ENCODE assay signal across 11 mouse cellular contexts in genomic region chr11:24099886-24100293, GRCm38 (mm10). TPM values are rescaled to one million over a fixed set of nuclear protein-coding genes. Genes with fewer than 3 reads are reported as not detected.
A peak's percentile ranks its signal among the peaks of the same experiment; 100 is the strongest.
DNase-seq lines count a peak whose midpoint lies in the region; ATAC-seq lines count a peak whose summit lies in the region.
"Had no signal": no experiment of that assay in that cellular context is flagged by ENCODE, and none has a peak within 500 bp of the region (broad histone marks: within the 10 kb centered on the region; RNA-seq: fewer than 3 reads in every experiment).

No protein-coding gene starts in this region.

- ATAC-seq in heart, embryonic 11.5 days (replicated peaks; ENCODE audit: insufficient number of reproducible peaks, low FRiP score, low TSS enrichment), result no peak; the same call in 1 of the 2 replicates
- peak; percentile 40; the same call in 1 of the 2 replicates for ATAC-seq in hindbrain, embryonic 15.5 days (ENCODE audit: low FRiP score, low read depth)
- ATAC-seq in liver, embryonic 16.5 days (ENCODE audit: low read depth), result peak; percentile 55
- ATAC-seq in activated CD4-positive, CD25-positive, alpha-beta regulatory T cell, adult 4 months, result no peak
- no peak for ATAC-seq in granulocyte monocyte progenitor cell, adult 5-6 weeks (replicated peaks; ENCODE audit: poor library complexity, severe bottlenecking)

- peak overlapping the region; percentile 50 for H3K27ac ChIP-seq in heart, embryonic 11.5 days (ENCODE audit: low read depth, low read length)
- 0 out of 2 replicates have a peak overlapping the region, but pooled peaks have one; percentile 5 for H3K27ac ChIP-seq in hindbrain, embryonic 15.5 days (replicated peaks)
- H3K27ac ChIP-seq in liver, embryonic 16.5 days (ENCODE audit: low read length), result peak overlapping the region; percentile 62

- H3K4me1 ChIP-seq in heart, embryonic 11.5 days (ENCODE audit: control insufficient read depth, insufficient read depth, low read length), result peaks cover 45% of the 10 kb centered on the region
- peaks cover 81% of the 10 kb centered on the region for H3K4me1 ChIP-seq in hindbrain, embryonic 15.5 days (replicated peaks)
- peaks cover 46% of the 10 kb centered on the region for H3K4me1 ChIP-seq in liver, embryonic 16.5 days (ENCODE audit: control insufficient read depth, low read depth, low read length)

- no peaks in the 10 kb centered on the region for H3K27me3 ChIP-seq in heart, embryonic 11.5 days (ENCODE audit: control insufficient read depth, insufficient read depth, low read length)
- no peaks in the 10 kb centered on the region for H3K27me3 ChIP-seq in hindbrain, embryonic 15.5 days
- no peaks in the 10 kb centered on the region for H3K27me3 ChIP-seq in liver, embryonic 16.5 days (ENCODE audit: control insufficient read depth, insufficient read depth, low read depth, low read length)
- H3K27me3 ChIP-seq: CH12.LX had no signal

- no peaks in the 10 kb centered on the region for H3K9me3 ChIP-seq in heart, embryonic 11.5 days (replicated peaks; ENCODE audit: control insufficient read depth, low read length)
- no peaks in the 10 kb centered on the region for H3K9me3 ChIP-seq in hindbrain, embryonic 15.5 days
- no peaks in the 10 kb centered on the region for H3K9me3 ChIP-seq in liver, embryonic 16.5 days (replicated peaks; ENCODE audit: control insufficient read depth, low read length)

- 34% methylated on average over 7 of the region's 7 CpGs for WGBS in heart, embryonic 11.5 days (ENCODE audit: insufficient replicate concordance)
- WGBS in hindbrain, embryonic 15.5 days, result 12% methylated on average over 7 of the region's 7 CpGs
- 18% methylated on average over 7 of the region's 7 CpGs for WGBS in liver, embryonic 16.5 days (ENCODE audit: insufficient replicate concordance)

- no peak for DNase-seq in heart, adult 9 months (ENCODE audit: low spot score in 2 of 2)
- DNase-seq in c-Kit-positive CD71-positive TER-119-positive erythroid progenitor cells, embryonic 14.5 days (ENCODE audit: low spot score), result peak; percentile 62
- no peak for DNase-seq in right cerebral cortex, postnatal 14 days

- no peaks in the 10 kb centered on the region for H3K36me3 ChIP-seq in heart, embryonic 11.5 days (ENCODE audit: control insufficient read depth, insufficient read depth, low read length)
- no peaks in the 10 kb centered on the region for H3K36me3 ChIP-seq in hindbrain, embryonic 15.5 days
- H3K36me3 ChIP-seq in liver, embryonic 16.5 days (ENCODE audit: control insufficient read depth, insufficient read depth), result no peaks in the 10 kb centered on the region

- H3K4me3 ChIP-seq in heart, embryonic 11.5 days (ENCODE audit: low read depth, low read length), result no peak overlapping the region
- H3K4me3 ChIP-seq in hindbrain, embryonic 15.5 days, result no peak overlapping the region
- peak overlapping the region; percentile 4; the same call in 1 of the 2 replicates for H3K4me3 ChIP-seq in liver, embryonic 16.5 days (ENCODE audit: low read depth, low read length)
- H3K4me3 ChIP-seq: myocyte had no signal

- H3K9ac ChIP-seq in heart, embryonic 11.5 days (ENCODE audit: low read depth, low read length), result no peak overlapping the region
- H3K9ac ChIP-seq in hindbrain, embryonic 15.5 days, result peak overlapping the region; percentile 28; the same call in 1 of the 2 replicates
- no peak overlapping the region for H3K9ac ChIP-seq in liver, embryonic 16.5 days (ENCODE audit: low read depth, low read length)

- no peak overlapping the region for H3K4me2 ChIP-seq in heart, embryonic 11.5 days
- H3K4me2 ChIP-seq in hindbrain, embryonic 15.5 days, result peak overlapping the region; percentile 41
- H3K4me2 ChIP-seq in liver, embryonic 16.5 days (ENCODE audit: low read depth, low read length), result peak overlapping the region; percentile 36

RNA-seq across cellular contexts. Expression of gene Bcl11a, which starts 22.0 kb away (rescaled TPM):
- 19.1 and 21.7 TPM in 2 replicates for polyA plus RNA-seq in heart, embryonic 11.5 days (2014; fragmentation: Nextera tagmentation; extraction: Ambion mirVana)
- polyA plus RNA-seq in hindbrain, embryonic 15.5 days (2015; fragmentation: Nextera tagmentation; extraction: Ambion mirVana), result 93.1 and 116 TPM in 2 replicates
- polyA plus RNA-seq in liver, embryonic 16.5 days (2015; fragmentation: Nextera tagmentation; extraction: Ambion mirVana), result 17.7 and 20.9 TPM in 2 replicates
- polyA plus RNA-seq in activated CD4-positive, CD25-positive, alpha-beta regulatory T cell, adult 4 months (2017; shearing (Covaris generic)), result under 1 TPM; 0.37 to 0.96 TPM
- total RNA-seq in granulocyte monocyte progenitor cell, adult 5-6 weeks (2014; fragmentation: Nextera tagmentation), result 33.7 and 44.4 TPM in 2 replicates
- 10.0 and 16.0 TPM in 2 replicates for total RNA-seq in granulocyte monocyte progenitor cell, adult 5-6 weeks (2017)
- polyA plus RNA-seq: myocyte had no signal

RNA-seq across cellular contexts. Expression of gene A830031A19Rik, which starts 25.0 kb away (rescaled TPM):
- polyA plus RNA-seq in heart, embryonic 11.5 days (2014; fragmentation: Nextera tagmentation; extraction: Ambion mirVana), result not detected in 2 replicates
- not detected in 2 replicates for polyA plus RNA-seq in hindbrain, embryonic 15.5 days (2015; fragmentation: Nextera tagmentation; extraction: Ambion mirVana)
- not detected in 2 replicates for polyA plus RNA-seq in liver, embryonic 16.5 days (2015; fragmentation: Nextera tagmentation; extraction: Ambion mirVana)
- polyA plus RNA-seq in activated CD4-positive, CD25-positive, alpha-beta regulatory T cell, adult 4 months (2017; shearing (Covaris generic)), result not detected
- not detected in 2 replicates for total RNA-seq in granulocyte monocyte progenitor cell, adult 5-6 weeks (2014; fragmentation: Nextera tagmentation)
- not detected in 2 replicates for total RNA-seq in granulocyte monocyte progenitor cell, adult 5-6 weeks (2017)
- total RNA-seq: CH12.LX; common myeloid progenitor, adult 5-6 weeks had no signal
- polyA plus RNA-seq: myocyte had no signal

Comparison
In these comparisons a context has a peak if more than half of its experiments do, and no peak if none do; other contexts are left out.
1. ATAC-seq: peak in hindbrain, embryonic 15.5 days (single experiment) and liver, embryonic 16.5 days (single experiment); none in heart, embryonic 11.5 days (single experiment), activated CD4-positive, CD25-positive, alpha-beta regulatory T cell, adult 4 months (single experiment) and granulocyte monocyte progenitor cell, adult 5-6 weeks (single experiment).
2. H3K27ac ChIP-seq: peak in every context shown above with its lines; median percentile 62 in liver, embryonic 16.5 days; 50 in heart, embryonic 11.5 days; 5 in hindbrain, embryonic 15.5 days.